Mouse (Mus musculus) hematopoietic stem cell, adult 5-6 weeks (primary cell): ENCODE data around the gene Nab1. TPM values are rescaled to one million over a fixed set of nuclear protein-coding genes. Genes with fewer than 3 reads are reported as not detected.

Experiments used
- ATAC-seq, 2 experiments: fragments of 125-278 bp in 1 of 2; replicated peaks in 1 of 2; 2 replicates each; pipeline ENCODE4 v1.8.0; 2016 to 2017; ENCODE audit warnings: inconsistent platforms in 2 of 2, mild to moderate bottlenecking in 2 of 2, moderate number of reproducible peaks in 2 of 2, low read depth in 1 of 2, moderate TSS enrichment in 1 of 2; ENCODE audit not compliant: low FRiP score in 2 of 2, poor library complexity in 2 of 2, severe bottlenecking in 2 of 2, insufficient read depth in 1 of 2, low TSS enrichment in 1 of 2
- total RNA-seq: library from RNA; stranded (forward); fragments of 172-1452, 232-1000 nt; gene quantifications from 2 replicates; pipeline ENCODE4 v1.2.3, GENCODE M21; 2017

The Nab1 gene
- total RNA-seq, 1 experiment from 2014 or later = 57.9 TPM

DNA sequence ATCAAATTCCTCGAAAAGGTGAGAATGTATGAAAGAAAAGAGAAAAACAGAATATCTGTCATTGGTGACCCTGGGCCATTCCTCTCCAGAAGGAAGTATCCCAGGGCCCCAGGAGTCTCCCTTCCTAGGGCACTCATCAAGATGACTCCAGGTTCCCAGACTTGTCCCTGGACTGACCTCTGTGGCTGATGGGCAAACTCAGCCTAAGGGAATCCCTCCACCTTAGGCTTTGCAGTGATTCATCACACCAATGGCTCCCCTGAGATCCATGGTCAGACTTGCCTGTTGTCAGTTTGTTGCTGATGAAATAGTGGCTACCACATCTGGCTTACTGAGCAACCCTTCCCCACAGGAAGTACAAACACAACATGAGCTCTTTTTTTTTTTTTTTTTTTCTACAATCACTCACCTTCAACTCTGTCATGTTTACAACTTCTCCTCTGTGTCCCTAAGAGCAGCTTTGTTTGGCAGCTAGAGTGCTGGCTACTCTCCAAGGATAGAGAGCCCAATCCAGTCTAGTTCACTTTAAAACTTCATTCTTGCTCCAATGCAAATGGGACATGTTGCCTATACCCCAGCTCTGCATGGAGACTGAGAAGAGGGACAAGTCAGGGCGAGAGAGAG is 72.5 kb downstream of the Nab1 start:
- no peak for ATAC-seq

- ATAC-seq = no peak
Observed at GRCm38 (mm10) chr1:52423846-52424245, 76.6 kb downstream of the Nab1 start.

DNA sequence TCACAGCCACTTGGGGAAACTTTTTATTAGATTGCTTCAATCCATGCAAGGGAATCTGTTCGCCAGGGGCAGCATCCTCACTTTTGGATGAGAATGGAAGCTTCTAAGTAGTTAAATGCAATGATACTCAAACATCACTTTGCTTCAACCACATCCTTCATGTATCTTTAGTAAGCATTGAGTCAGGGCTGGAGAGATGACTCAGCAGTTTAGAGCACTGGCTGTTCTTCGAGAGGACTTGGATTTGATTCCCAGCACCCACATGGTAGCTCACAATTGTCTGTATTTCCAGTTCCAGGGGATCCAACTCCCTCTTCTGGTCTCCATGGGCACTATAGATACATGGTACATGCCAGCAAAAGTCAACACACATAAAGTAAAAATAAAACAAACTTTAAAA is 77.4 kb downstream of the Nab1 start:
- ATAC-seq = no peak

DNA sequence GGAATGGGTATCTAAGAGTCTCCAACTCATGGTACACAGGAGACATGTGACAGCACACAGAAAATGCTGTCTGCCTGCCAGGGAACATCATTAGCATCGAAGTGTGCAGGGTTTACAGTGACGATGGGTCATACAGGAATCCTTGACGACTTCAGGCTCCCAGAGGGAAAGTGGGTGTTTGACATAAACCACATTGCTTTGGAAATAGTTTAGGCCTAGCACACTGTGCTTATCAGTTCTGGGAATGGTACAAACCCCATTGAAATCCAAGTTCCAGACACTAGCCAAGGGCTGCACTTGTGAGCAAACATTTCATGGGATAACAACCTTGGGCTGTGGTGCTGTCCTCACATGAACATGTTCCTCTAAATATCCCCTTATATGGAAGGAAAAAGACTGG is 78.3 kb downstream of the Nab1 start:
- ATAC-seq = no peak

GRCm38 (mm10) chr1:52421623-52422022 is 78.9 kb downstream of the Nab1 start:
- ATAC-seq = no peak

GRCm38 (mm10) chr1:52419088-52419819 is 81.2 kb downstream of the Nab1 start:
- no peak for ATAC-seq

Other genes with a start within 250 kb of the Nab1 start
- 21.9 and 27.8 TPM in 2 replicates for gene Nemp2, start 130.0 kb upstream of the Nab1 start, total RNA-seq
- 22.0 and 29.0 TPM in 2 replicates for gene Mfsd6, start 226.8 kb upstream of the Nab1 start, total RNA-seq